Mouse (Mus musculus) lung, postnatal 0 days (tissue): ENCODE data around the gene Pdzrn4.

Experiments used
- CTCF ChIP-seq: IDR thresholded peaks from 2 replicates; pipeline ENCODE4 v1.5.1; 2016; ENCODE audit warnings: antibody characterized with exemption, mild to moderate bottlenecking
- EP300 ChIP-seq: IDR thresholded peaks from 2 replicates; pipeline ENCODE4 v1.6.1; 2016; ENCODE audit warnings: antibody characterized with exemption, mild to moderate bottlenecking, control low read depth

DNA sequence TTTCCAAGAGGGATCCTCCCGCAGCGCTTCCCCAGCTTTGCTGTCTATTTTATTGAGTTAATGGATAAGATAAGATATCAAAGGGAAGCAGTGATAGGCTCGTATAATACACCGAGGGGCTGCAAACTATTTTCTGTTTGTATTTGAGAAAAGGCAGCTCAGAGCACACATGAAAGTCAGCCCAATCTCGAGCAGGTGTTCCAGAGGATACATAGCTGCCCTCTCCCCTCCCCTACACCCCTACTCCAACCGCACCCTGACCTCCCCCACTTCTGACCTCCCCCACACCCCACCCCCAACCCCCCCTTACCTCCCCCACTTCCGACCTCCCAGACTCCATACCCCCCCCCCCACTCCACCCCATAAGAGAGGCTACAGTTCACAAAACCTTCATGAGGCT is 202.7 kb downstream of the Pdzrn4 start:
- TF ChIP-seq CTCF (no peak), EP300 (no peak)
